Mouse (Mus musculus): ENCODE measurements around the gene Slc19a1.

Gene Slc19a1

DNA sequence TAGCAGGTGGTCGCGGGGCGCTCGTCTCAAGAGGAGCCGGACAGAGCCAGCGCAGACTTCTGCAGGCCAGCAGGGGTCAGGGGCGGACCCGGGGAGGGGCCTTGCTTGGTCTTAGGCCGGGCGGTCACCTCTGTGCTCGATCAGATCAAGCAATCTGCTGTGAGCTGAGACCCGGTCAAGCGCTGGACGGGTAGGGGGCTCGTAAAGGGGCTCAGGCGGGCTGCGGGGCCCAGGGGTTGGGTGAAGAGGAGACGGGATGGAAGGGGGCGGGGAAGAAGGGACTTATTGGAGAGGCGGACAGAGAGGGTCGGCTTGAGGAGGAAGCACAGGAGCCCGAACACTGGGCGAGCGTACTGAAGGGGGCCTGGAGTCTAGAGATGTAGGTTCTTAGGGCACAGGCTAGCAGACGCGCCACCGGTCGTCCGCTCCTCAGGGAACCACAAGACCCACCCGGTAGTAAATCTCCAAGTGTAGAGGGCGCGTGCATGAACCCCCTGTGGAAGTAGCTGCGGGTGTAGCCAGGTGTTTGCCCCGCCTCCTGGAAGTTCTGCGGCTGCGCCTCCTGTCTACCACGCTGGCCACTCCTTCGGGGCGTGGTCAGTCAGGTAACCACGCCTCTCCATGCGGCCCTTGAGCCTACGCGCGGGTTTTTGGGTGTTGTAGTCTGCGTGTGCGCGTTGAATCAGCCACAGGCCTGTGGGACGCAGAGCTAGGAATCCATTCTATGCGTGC is 716 bp downstream of the Slc19a1 start:
- peak; percentile 58 to 81 for DNase-seq (ENCODE audit: low read depth in 1 of 2, low spot score in 2 of 2)

DNA sequence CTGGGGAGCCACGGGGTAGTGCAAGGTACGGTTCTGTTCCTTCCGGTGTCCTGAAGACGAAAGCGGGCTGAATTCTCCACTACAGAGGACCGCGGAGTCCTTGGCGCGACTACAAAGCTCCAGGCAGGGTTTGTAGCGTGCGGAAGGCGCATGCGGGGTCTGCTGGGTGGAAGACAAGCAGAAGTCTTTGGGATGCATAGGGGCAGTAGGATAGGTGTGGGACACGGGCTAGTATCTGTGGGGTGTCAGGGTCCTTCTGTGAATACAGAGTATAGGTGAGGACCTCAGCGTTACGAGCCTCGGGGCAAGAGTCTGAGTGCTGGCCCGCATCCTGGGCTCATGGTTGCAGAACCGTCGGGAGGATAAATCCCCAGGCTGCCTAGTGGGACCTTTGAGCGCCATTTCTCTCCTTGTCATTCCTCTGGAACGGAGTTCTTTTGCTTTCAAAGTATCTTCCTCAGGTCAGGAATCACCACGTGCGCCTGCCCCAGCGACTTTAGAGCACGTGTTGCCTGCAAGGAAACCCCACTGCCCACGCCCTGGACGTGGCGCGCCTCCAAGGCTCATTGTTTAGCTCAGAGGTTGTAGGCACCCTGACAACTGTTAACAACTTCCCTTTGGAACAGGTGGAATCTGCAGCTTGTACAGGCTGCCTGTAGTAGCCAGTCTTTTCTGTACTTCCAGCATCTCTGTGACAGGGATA is 1.4 kb downstream of the Slc19a1 start:
- peak in 1 of 2 experiments; percentile 6 for DNase-seq (ENCODE audit: low read depth in 1 of 2, low spot score in 2 of 2)

DNA sequence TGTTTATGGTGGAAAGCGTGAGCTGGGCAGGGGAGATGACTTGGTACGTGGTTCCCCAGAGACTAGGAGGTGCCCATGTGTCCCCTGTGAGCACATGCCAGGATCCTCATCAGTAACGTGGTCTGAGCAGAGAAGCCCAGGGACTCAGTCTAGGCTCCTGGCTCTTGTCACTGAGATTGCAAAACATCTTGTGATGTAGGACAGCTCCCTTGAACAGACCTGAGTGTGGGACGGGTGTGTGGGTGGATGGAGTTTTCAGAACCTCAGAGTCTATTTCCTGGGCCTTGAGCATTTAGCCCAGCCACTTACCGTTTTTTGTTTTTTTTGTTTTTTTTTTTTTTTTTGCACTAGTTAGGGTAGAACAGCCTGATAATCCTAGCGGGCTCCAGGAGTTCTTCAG is 3.4 kb downstream of the Slc19a1 start:
- DNase-seq (ENCODE audit: low read depth in 1 of 2, low spot score in 2 of 2), result no peak

DNA sequence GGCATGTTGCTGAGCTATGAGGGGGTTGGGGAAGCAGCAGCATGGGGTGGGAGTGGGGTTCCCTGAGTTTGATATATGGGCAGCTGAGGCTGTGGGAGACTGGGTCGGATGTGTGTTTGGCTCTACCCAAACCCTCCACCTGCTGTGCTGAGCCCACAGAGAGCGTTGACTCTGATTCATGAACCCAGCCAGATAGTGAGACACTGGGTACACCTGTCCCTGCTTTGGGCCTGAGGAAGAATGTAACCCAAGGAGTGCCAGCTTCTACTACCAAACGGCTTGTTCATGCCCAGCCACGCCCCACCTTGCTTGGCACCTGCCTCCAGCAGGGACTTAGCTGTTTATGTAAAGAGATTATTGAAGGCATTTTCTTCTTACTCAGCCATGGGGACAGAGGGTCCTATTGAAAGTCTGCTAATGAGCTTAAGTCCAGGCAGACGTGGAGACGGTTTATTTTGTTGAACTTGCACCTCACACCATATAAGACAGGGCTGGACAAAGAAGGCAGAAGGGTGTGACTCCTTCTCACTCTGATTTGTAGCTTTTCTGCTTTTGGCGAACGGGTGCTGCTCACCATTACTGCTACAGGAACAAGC is 6.6 kb downstream of the Slc19a1 start:
- DNase-seq (ENCODE audit: low read depth in 1 of 2, low spot score in 2 of 2), result no peak

DNA sequence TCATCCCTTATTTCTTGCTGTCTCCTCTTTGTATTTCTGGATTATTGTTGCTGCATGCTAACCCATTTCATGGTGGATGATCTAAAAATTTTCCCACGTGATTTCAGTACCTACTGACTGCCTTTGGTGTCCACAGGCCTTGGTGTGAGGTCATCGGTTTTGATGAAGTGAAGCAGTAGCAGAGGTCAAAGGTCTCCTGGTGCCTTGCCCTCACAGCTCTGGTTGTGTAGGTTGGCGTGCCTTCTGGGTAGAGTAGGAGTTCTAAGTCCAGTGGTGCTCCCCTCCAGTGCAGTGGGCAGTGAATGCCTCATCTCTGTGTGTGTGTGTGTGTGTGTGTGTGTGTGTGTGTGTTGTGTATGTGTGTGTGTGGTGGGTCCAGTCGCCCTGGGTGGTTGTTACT is 16.2 kb downstream of the Slc19a1 start:
- no peak for DNase-seq (ENCODE audit: low read depth in 1 of 2, low spot score in 2 of 2)

DNA sequence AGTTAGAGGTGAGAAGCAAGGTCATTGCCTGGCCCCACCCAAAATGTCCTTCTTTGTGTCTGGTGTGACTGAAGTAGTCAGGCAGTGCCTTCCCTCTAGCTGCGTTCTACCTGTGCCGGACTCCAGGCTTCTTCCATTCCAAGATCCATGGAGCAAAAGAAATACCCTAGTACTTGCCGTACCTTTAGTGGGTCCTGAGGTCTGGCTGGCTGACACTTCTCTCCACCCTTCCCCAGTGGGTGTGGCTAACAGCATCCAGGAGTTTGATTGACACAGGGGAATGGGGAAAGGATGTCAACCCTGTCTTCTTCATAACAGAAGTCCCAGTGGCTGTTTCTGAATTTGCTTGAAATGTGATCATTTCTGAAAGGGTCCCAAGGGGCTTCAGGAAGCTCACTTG is 16.6 kb downstream of the Slc19a1 start:
- DNase-seq (ENCODE audit: low read depth in 1 of 2, low spot score in 2 of 2), result no peak

DNA sequence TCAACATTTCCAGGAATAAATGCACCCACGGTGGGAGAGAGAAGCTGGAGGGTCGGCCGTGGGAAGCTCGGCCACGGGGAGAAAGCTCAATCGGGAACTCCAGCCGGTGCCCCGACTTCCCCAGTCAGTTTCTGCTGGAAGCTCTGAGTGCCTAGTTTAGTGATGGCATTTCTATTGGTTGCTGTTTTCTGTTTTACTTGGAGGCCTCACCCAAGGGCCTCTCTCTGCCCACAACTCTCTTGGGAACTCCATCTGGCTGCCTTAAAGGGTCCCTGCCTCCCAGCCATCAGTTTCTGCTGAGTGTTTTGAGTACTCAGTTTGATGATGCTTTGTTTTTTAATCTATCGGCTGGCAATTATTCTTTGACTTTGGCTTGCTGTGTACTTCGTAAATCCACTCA is 24.7 kb downstream of the Slc19a1 start:
- no peak for DNase-seq (ENCODE audit: low read depth in 1 of 2, low spot score in 2 of 2)

DNA sequence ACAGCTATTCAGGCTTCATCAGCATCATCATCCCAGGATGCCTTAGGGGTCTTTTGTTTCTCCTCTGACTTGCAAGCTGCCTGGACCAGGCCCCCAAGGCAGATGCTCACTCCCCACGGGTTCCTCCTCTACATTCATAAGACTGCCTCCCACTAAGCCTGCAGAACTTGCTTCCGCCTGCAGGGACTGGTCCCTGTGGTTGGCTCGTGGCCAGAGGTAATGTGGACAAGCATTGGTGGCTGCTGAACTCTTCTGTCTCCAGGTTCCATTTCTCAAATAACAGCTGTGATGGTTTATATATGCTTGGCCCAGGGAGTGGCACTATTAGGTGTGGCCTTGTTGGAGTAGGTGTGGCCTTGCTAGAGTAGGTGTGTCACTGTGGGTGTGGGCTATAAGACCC is 29.4 kb downstream of the Slc19a1 start:
- no peak for DNase-seq (ENCODE audit: low read depth in 1 of 2, low spot score in 2 of 2)

DNA sequence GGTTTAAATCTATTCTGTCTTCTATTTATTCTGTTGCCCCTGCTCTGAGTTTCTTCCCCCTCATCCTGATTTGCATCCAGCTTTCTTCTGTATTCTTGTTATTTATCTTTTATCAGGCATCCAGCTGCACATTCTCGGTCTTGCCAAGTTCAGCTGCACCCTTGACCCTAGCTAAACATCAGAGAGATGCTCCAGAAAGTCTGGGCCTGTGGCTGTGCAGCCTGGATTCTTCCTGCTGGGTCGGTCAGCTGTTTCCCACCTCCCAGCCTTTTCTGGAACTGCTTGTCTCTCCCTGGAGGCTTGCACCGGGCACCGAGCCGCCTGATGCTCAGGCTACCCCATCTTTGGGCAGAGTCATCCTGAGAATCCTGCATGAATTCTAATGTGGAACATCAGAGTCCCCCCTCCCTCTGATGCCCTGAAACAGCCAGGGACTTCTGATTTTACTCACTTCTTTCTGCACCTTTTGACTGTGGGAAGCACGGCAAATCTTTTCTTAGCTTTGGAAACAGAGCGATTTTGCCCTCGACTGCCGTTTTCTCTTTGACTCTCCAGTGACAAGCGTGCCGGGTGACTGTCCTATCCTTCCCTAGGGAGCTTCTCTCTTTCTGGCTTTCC is 30.5 kb downstream of the Slc19a1 start:
- no peak for DNase-seq (ENCODE audit: low read depth in 1 of 2, low spot score in 2 of 2)

DNA sequence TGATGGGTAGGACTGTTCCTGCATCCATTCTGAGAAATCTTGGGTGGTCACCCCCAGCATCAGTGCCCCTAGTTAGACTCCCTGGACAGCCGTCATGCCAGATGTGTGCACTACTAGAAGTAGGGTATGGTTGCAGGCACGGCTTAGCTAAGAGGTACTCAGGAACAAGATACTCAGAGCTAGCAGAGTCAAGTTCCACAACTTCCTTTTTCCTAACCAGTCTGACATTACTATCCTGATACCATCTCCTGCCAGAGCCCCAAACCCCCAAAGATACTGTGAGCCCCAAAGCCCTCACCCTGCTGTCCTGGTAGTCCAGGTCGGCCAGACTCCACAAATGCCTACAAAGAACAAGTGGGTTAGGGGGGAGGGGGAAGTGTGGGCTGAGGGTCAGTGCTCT is 32.2 kb downstream of the Slc19a1 start:
- no peak for DNase-seq (ENCODE audit: low read depth in 1 of 2, low spot score in 2 of 2)

DNA sequence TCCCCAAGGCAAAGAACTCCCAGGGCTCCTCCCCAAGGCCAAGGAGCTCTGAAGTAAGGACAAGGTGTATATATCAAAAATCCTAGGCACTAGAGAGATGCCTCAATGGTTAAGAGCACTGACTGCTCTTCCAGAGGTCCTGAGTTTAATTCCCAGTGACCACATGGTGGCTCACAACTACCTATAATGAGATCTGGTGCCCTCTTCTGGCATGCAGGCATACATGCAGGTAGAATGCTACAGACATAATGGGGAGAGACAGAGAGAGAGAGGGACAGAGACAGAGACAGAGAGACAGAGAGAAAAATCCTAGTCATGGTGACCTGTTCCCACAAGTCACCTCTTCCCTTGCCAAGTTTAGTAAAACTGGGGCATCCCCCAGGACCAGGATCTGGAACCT is 32.6 kb downstream of the Slc19a1 start:
- no peak for DNase-seq (ENCODE audit: low read depth in 1 of 2, low spot score in 2 of 2)

DNA sequence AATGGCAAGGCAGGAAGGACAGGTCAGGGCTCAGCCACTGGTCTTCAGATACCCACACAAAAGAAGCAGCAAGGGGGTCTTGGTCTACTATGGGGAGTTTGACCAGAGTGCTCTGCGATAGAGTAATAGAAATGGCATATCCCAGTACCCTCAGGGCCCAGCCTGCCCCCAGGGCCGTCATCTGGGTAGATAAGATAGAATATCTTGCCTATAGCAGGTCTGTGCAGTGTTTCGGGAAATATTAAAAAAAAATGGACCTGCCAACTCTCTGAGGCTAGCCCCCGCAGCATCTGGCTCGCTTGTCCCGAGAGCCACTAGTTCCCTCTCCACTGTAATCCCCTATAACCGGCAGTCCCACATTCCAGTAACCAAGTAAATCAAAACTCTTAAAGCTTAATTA is 36.4 kb downstream of the Slc19a1 start:
- DNase-seq (ENCODE audit: low read depth in 1 of 2, low spot score in 2 of 2), result no peak

DNA sequence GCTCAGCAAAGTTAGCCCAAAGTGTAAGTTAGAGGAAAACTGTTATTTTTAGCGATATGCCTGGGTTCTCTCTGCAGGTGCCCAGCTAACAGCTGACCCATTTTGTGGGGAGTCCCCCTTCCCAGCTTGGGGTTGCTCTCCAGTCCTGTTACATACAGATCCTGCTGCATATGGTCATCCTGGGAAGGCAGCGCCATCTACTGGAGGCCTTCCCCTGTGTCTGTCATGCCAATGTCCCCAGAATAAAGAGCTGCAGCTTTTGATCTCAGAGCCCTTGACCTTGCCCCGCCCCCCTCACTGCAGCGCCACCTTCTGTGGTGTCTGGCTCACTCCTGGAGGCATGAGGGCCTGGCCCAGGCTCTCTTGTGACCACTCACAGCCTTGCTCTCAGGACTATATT is 38.0 kb downstream of the Slc19a1 start:
- DNase-seq (ENCODE audit: low read depth in 1 of 2, low spot score in 2 of 2), result no peak

DNA sequence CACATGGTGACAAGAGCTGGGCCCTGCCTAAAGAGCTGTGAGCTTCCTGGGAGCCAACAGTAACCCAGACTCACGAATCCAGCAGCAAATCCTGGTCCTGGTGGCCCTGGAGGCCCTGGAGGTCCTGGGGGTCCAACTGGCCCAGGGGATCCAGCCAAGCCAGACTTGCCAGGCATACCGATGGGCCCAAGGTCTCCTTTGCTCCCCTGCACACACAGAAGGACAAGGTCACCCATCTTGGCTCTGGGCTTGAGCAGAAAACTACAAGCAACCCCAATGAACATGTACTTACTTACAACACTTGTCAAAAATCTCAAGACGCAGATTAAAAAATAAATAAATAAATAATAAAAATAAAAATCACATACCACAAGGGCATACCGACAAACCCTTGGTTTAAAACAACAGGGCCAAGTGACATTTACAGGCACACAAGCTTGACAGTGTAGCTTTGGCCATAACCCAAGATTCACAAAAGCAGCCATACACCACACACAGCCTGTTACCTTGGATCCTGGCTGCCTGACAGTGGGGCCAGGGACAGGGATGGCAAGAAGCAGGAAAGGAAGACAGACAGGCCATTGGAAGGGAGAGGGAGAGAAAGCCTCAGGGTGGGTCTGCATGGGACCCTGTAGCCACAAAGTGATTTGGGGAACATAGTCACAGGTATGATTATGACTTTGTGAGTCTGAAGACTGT is 42.4 kb downstream of the Slc19a1 start:
- no peak for DNase-seq (ENCODE audit: low read depth in 1 of 2, low spot score in 2 of 2)

DNA sequence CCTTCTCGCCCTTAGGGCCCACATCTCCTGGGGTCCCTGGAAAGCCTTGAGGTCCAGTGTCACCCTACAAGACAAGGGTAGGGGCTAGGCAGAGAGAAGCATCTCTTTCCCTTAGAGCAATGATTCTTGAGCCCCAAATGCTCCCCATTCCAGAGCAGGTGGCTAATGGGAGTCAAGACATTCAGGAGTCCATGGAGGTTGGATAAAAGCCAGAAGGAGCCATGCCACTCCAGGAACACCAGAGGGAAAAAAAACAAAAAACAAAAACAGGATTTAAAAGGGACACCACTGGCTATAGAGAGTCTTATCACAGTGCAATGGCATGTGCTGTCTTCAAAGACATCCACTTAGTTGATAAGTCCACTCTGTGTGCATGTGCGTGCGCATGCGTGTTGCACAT is 46.4 kb downstream of the Slc19a1 start:
- no peak for DNase-seq (ENCODE audit: low read depth in 1 of 2, low spot score in 2 of 2)

DNA sequence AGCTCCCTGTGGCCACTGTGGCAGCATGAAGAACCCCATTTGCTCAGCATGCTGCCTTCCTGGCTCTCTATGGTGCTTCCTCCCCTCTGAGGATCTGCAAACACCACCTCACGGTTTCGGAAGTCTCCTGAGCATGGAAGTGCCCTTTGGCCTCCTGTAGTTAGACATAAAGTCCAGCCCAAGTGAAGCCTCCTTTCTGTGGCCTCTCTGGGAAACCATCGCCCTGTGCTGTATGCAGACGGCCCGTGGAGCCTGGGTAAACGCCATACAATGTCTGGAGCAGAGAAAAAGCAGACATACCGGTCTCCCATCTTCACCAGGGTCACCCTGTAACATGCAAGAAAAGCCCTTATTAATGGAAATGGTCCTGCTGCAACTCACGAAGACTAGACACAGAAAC is 46.9 kb downstream of the Slc19a1 start:
- DNase-seq (ENCODE audit: low read depth in 1 of 2, low spot score in 2 of 2), result no peak

DNA sequence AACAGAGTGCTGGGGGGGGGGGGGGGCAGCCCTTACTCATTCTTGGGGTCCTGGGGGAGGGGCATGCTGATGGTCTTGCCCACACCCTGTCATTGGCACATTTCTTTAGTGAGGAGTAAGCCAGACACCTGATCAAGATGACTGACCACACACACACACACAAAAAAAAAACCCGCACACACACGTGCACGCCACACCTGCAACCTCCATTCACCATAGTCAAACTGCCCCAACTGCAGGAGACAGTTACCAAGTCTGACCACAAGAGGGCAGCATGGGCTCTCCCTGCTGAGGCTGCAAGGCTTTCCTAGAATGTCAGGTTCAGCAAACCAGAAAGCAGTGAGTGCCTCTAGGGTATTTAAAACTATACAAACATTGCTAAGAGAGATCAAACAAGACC is 50.4 kb downstream of the Slc19a1 start:
- DNase-seq (ENCODE audit: low read depth in 1 of 2, low spot score in 2 of 2), result no peak

DNA sequence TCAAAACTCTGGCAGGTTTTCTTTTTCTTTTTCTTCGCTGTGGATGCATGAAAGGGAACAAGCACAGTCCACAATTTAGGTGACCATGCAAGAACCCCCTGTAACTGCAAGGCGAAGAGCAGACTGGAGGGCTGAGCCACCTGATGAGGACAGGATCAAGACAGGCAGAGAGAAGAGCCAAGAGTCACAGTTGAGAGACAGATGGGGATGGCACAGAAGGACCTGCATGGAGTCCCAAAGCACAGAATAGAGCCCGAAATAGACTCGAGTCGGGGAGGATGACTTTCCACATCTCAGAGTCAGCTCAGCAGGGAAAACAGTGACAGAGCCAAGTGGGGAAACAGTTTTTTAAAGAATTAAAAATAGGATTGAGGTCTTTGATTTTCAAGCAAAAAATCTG is 50.9 kb downstream of the Slc19a1 start:
- DNase-seq (ENCODE audit: low read depth in 1 of 2, low spot score in 2 of 2), result no peak

DNA sequence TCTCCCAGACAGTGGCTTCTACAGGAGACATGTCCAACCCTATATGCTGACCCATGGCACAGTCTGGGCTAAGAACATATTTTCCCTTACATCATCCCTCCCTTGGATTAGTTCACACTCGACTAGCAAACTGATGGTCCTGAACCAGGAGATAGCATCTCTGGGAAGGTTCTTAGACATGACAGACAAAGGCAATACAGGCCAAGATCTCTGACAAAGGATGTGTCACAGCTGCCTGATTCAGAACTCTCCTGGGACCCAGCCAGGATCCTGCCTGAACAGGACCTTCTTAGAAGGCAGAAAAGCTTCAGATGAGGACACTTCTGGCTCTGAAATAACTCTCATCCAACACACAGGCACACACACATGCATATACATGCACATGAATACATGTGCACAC is 52.5 kb downstream of the Slc19a1 start:
- no peak for DNase-seq (ENCODE audit: low read depth in 1 of 2, low spot score in 2 of 2)

DNA sequence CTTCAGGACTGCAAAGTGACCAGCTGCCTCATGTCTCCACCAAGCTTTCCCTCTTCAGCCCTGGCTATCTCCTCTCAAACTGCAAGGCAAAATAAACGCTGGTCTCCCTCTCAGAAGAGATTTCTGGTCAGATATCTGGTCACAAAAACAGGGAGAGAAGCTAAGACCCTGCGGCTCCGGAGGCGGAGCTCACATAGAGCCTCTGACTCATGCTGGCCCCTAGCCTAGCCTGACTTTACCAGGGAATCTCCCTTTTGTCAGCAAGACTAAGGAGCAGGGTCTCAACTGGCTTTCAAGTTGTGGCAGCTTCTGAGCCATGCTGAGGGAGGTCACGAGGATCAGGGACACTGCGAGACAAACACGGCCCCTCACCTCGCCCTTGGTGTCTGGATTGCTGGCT is 57.3 kb downstream of the Slc19a1 start:
- no peak for DNase-seq (ENCODE audit: low read depth in 1 of 2, low spot score in 2 of 2)

DNA sequence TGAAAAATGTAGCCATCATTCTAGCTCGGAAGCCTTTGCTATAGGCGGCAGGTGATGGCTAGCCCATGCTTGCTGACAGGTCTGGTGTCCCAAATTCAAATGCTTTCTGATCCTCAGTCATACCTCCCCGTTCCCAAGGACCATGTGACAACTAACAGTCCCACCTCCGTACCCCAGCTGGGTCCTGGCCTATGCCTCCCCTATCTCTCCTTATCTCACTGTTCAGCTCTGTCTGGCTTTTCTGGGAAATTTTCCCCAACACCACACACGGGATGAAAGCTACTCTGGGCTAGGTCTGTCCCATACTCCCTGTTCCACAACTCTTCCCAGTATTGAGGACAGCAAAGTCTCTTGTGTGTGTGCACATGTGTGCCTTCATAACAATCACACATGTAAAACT is 58.0 kb downstream of the Slc19a1 start:
- DNase-seq (ENCODE audit: low read depth in 1 of 2, low spot score in 2 of 2), result no peak
